Mouse (Mus musculus) heart, postnatal 14 days (tissue): ENCODE measurements around the gene Cnn3. TPM values are rescaled to one million over a fixed set of nuclear protein-coding genes. Genes with fewer than 3 reads are reported as not detected.

Experiments used
- DNase-seq, 2 experiments: peaks; one replicate each; pipeline ENCODE4 v3.0.0; 2021 to 2022
- intact Hi-C: fragments of 180-260 bp; cut with DNase I; formaldehyde crosslinking; loops from one replicate; pipeline ENCODE4 v1.15.1; 2025
- total RNA-seq, 2 experiments: library from RNA; stranded (reverse); gene quantifications; 2 replicates each; pipeline ENCODE4 v1.2.3; 2021

The Cnn3 gene
- total RNA-seq, 2 experiments from 2014 or later: 68.1 to 74.9 TPM

GRCm38 (mm10) chr3:121417379-121418250 is 8.7 kb upstream of the Cnn3 start:
- intact Hi-C loops: no loop called here
- no peak for DNase-seq

GRCm38 (mm10) chr3:121418251-121418601 is 8.1 kb upstream of the Cnn3 start:
- intact Hi-C loops: no loop called here
- no peak for DNase-seq

- no peak for DNase-seq
- intact Hi-C loops: no loop called here
Observed at GRCm38 (mm10) chr3:121418850-121419435, 7.4 kb upstream of the Cnn3 start.

- intact Hi-C loops: loop anchor here (10.0 kb wide), 1 partner anchor 248 kb away; the partner anchor contains the start of gene Rwdd3
- DNase-seq: no peak
Observed at GRCm38 (mm10) chr3:121422405-121422804, 3.9 kb upstream of the Cnn3 start.

- DNase-seq: peak; percentile 89 to 91
- intact Hi-C loops: loop anchor here (1.0 to 10.0 kb wide), 3 partner anchors 62 to 252 kb away; partner anchors contain the start of gene Rwdd3
Observed at GRCm38 (mm10) chr3:121426621-121427519, 573 bp downstream of the Cnn3 start.

- DNase-seq: peak; percentile 64 to 72
- intact Hi-C loops: loop anchor here (1.0 to 10.0 kb wide), 3 partner anchors 63 to 253 kb away; partner anchors contain the start of gene Rwdd3
Observed at GRCm38 (mm10) chr3:121427520-121427908, 1.2 kb downstream of the Cnn3 start.

- no peak for DNase-seq
- intact Hi-C loops: loop anchor here (10.0 kb wide), 1 partner anchor 253 kb away; the partner anchor contains the start of gene Rwdd3
Observed at GRCm38 (mm10) chr3:121428230-121428629, 1.9 kb downstream of the Cnn3 start.

GRCm38 (mm10) chr3:121428696-121429259 is 2.5 kb downstream of the Cnn3 start:
- DNase-seq: no peak
- intact Hi-C loops: loop anchor here (10.0 kb wide), 1 partner anchor 254 kb away; the partner anchor contains the start of gene Rwdd3

GRCm38 (mm10) chr3:121429469-121429868 is 3.2 kb downstream of the Cnn3 start:
- intact Hi-C loops: loop anchor here (10.0 kb wide), 1 partner anchor 255 kb away; the partner anchor contains the start of gene Rwdd3

GRCm38 (mm10) chr3:121430289-121430936 is 4.1 kb downstream of the Cnn3 start:
- intact Hi-C loops: no loop called here
- no peak for DNase-seq

More at GRCm38 (mm10) chr3:121429469-121429868, 3.2 kb downstream of the Cnn3 start:
- no peak for DNase-seq

- intact Hi-C loops: no loop called here
- DNase-seq: no peak
Observed at GRCm38 (mm10) chr3:121433359-121433758, 7.1 kb downstream of the Cnn3 start.

GRCm38 (mm10) chr3:121433968-121434533 is 7.8 kb downstream of the Cnn3 start:
- intact Hi-C loops: no loop called here
- peak in 1 of 2 experiments; percentile 34 for DNase-seq

- intact Hi-C loops: no loop called here
- DNase-seq: no peak
Observed at GRCm38 (mm10) chr3:121435296-121435695, 9.0 kb downstream of the Cnn3 start.

GRCm38 (mm10) chr3:121437070-121437469 is 10.8 kb downstream of the Cnn3 start:
- no peak for DNase-seq
- intact Hi-C loops: no loop called here

- no peak for DNase-seq
- intact Hi-C loops: no loop called here
Observed at GRCm38 (mm10) chr3:121437996-121438395, 11.7 kb downstream of the Cnn3 start.

GRCm38 (mm10) chr3:121439623-121440161 is 13.4 kb downstream of the Cnn3 start:
- DNase-seq: no peak
- intact Hi-C loops: no loop called here

- DNase-seq: no peak
- intact Hi-C loops: no loop called here
Observed at GRCm38 (mm10) chr3:121441504-121441903, 15.2 kb downstream of the Cnn3 start.

GRCm38 (mm10) chr3:121442288-121442687 is 16.0 kb downstream of the Cnn3 start:
- intact Hi-C loops: no loop called here

GRCm38 (mm10) chr3:121443861-121444271 is 17.6 kb downstream of the Cnn3 start:
- intact Hi-C loops: no loop called here

More at GRCm38 (mm10) chr3:121442288-121442687, 16.0 kb downstream of the Cnn3 start:
- no peak for DNase-seq

More at GRCm38 (mm10) chr3:121443861-121444271, 17.6 kb downstream of the Cnn3 start:
- DNase-seq: no peak
